ENCODE assay signal across 29 mouse cellular contexts in the genomic region with DNA sequence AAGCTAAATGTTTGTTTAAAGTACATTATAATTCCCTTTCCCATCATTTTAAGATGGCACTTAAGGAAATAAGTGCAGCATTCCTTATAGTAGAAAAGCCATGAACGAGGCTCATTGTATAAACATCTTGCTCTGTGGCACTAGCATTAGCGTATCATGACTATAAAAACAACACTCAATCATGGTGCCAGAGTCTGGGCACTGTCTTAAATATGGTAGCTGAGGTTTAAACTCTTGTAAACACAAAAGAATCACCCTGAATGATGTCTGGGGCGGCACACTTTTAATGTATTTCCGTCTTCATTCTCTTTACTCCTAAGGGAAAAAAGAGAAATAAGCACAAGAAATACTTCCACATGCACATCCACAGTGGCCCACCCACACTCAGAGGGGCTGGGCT.
DNase-seq lines count a peak whose midpoint lies in the region; ATAC-seq and TF ChIP-seq lines count a peak whose summit lies in the region.
"Had no signal": no experiment of that assay in that cellular context is flagged by ENCODE, and none has a peak within 500 bp of the region (broad histone marks: within the 10 kb centered on the region; RNA-seq: fewer than 3 reads in every experiment).

No protein-coding gene starts in this region.

- H3K4me3 ChIP-seq in lung, embryonic 14.5 days (ENCODE audit: low read depth, low read length), result no peak overlapping the region
- H3K4me3 ChIP-seq in stomach, embryonic 14.5 days (ENCODE audit: low read depth, low read length), result no peak overlapping the region
- H3K4me3 ChIP-seq in stomach, postnatal 0 days (ENCODE audit: low read depth, low read length), result no peak overlapping the region
- no peak overlapping the region for H3K4me3 ChIP-seq in stomach, embryonic 16.5 days (replicated peaks; ENCODE audit: low read length)
- H3K4me3 ChIP-seq in heart, embryonic 11.5 days (ENCODE audit: low read depth, low read length), result no peak overlapping the region
- H3K4me3 ChIP-seq: embryonic facial prominence, embryonic 13.5 days; forebrain, embryonic 10.5 days; forebrain, embryonic 13.5 days; gastrocnemius, adult 2 months; heart, embryonic 12.5 days; heart, embryonic 15.5 days; hindbrain, embryonic 10.5 days; hindbrain, embryonic 13.5 days had no signal

- H3K4me2 ChIP-seq in lung, embryonic 14.5 days, result no peak overlapping the region
- no peak overlapping the region for H3K4me2 ChIP-seq in stomach, embryonic 14.5 days (replicated peaks; ENCODE audit: low read depth, low read length)
- H3K4me2 ChIP-seq in stomach, postnatal 0 days (replicated peaks; ENCODE audit: low read depth), result no peak overlapping the region
- H3K4me2 ChIP-seq in stomach, embryonic 16.5 days (ENCODE audit: low read depth, low read length), result no peak overlapping the region
- H3K4me2 ChIP-seq in heart, embryonic 11.5 days, result no peak overlapping the region
- H3K4me2 ChIP-seq: embryonic facial prominence, embryonic 13.5 days; forebrain, embryonic 13.5 days; heart, embryonic 12.5 days; heart, embryonic 15.5 days; hindbrain, embryonic 13.5 days had no signal

- H3K9ac ChIP-seq in lung, embryonic 14.5 days, result no peak overlapping the region
- no peak overlapping the region for H3K9ac ChIP-seq in stomach, embryonic 14.5 days (replicated peaks; ENCODE audit: low read depth, low read length)
- no peak overlapping the region for H3K9ac ChIP-seq in stomach, postnatal 0 days (ENCODE audit: low read length)
- H3K9ac ChIP-seq in stomach, embryonic 16.5 days (ENCODE audit: low read length), result no peak overlapping the region
- H3K9ac ChIP-seq in heart, embryonic 11.5 days (ENCODE audit: low read depth, low read length), result no peak overlapping the region
- H3K9ac ChIP-seq: embryonic facial prominence, embryonic 13.5 days; forebrain, embryonic 13.5 days; heart, embryonic 12.5 days; heart, embryonic 15.5 days; hindbrain, embryonic 13.5 days had no signal

- H3K9me3 ChIP-seq in lung, embryonic 14.5 days (ENCODE audit: low read depth, low read length), result no peaks in the 10 kb centered on the region
- H3K9me3 ChIP-seq in stomach, embryonic 14.5 days (ENCODE audit: control insufficient read depth, low read depth, low read length), result no peaks in the 10 kb centered on the region
- no peaks in the 10 kb centered on the region for H3K9me3 ChIP-seq in stomach, postnatal 0 days (ENCODE audit: control insufficient read depth, low read length)
- H3K9me3 ChIP-seq in stomach, embryonic 16.5 days (replicated peaks; ENCODE audit: control insufficient read depth, low read length), result no peaks in the 10 kb centered on the region
- no peaks in the 10 kb centered on the region for H3K9me3 ChIP-seq in heart, embryonic 11.5 days (replicated peaks; ENCODE audit: control insufficient read depth, low read length)
- H3K9me3 ChIP-seq: embryonic facial prominence, embryonic 13.5 days; forebrain, embryonic 10.5 days; forebrain, embryonic 13.5 days; heart, embryonic 12.5 days; heart, embryonic 15.5 days; hindbrain, embryonic 10.5 days; hindbrain, embryonic 13.5 days had no signal

- DNase-seq in embryo, embryonic 10 days (ENCODE audit: low spot score), result peak; percentile 15
- no peak for DNase-seq in embryo, embryonic 9.5 days (ENCODE audit: extremely low spot score)
- DNase-seq in lung, embryonic 14.5 days, result peak; percentile 17
- no peak for DNase-seq in lung, postnatal 4 days
- DNase-seq in stomach, postnatal 0 days (ENCODE audit: low spot score), result no peak
- DNase-seq: adrenal gland, adult 8-10 months; adrenal gland, postnatal 25 days; cerebellum, adult 11-12 months; cerebellum, adult 8-10 months; cerebellum, postnatal 10 days; cerebellum, postnatal 36 days; gastrocnemius, adult 2 months; gastrocnemius, postnatal 14 days; heart, adult 11 months; heart, postnatal 10 days; heart, postnatal 36 days had no signal

- 16% methylated on average over 4 of the region's 4 CpGs for WGBS in lung, embryonic 14.5 days
- 20% methylated on average over 4 of the region's 4 CpGs for WGBS in stomach, embryonic 14.5 days
- 26% methylated on average over 4 of the region's 4 CpGs for WGBS in stomach, postnatal 0 days
- WGBS in stomach, embryonic 16.5 days, result 26% methylated on average over 4 of the region's 4 CpGs
- WGBS in heart, embryonic 11.5 days (ENCODE audit: insufficient replicate concordance), result 52% methylated on average over 4 of the region's 4 CpGs

- TF ChIP-seq EP300 in stomach, postnatal 0 days (optimal IDR thresholded peaks at IDR 0.05), result no peak

- H3K36me3 ChIP-seq in lung, embryonic 14.5 days (ENCODE audit: insufficient read depth), result no peaks in the 10 kb centered on the region
- H3K36me3 ChIP-seq in stomach, embryonic 14.5 days (ENCODE audit: control insufficient read depth, insufficient read depth, low read length), result no peaks in the 10 kb centered on the region
- no peaks in the 10 kb centered on the region for H3K36me3 ChIP-seq in stomach, postnatal 0 days (ENCODE audit: control insufficient read depth, insufficient read depth, low read length)
- H3K36me3 ChIP-seq in stomach, embryonic 16.5 days (ENCODE audit: control insufficient read depth, insufficient read depth, low read length), result no peaks in the 10 kb centered on the region
- H3K36me3 ChIP-seq in heart, embryonic 11.5 days (ENCODE audit: control insufficient read depth, insufficient read depth, low read length), result no peaks in the 10 kb centered on the region
- H3K36me3 ChIP-seq: embryonic facial prominence, embryonic 13.5 days; forebrain, embryonic 10.5 days; heart, embryonic 12.5 days; heart, embryonic 15.5 days; hindbrain, embryonic 10.5 days; hindbrain, embryonic 13.5 days had no signal

- no peaks in the 10 kb centered on the region for H3K27me3 ChIP-seq in lung, embryonic 14.5 days (ENCODE audit: insufficient read depth, low read length)
- no peaks in the 10 kb centered on the region for H3K27me3 ChIP-seq in stomach, embryonic 14.5 days (ENCODE audit: control insufficient read depth, insufficient read depth, low read length)
- no peaks in the 10 kb centered on the region for H3K27me3 ChIP-seq in stomach, postnatal 0 days (ENCODE audit: control insufficient read depth, insufficient read depth, low read length)
- H3K27me3 ChIP-seq in stomach, embryonic 16.5 days (ENCODE audit: control insufficient read depth, insufficient read depth, low read length), result no peaks in the 10 kb centered on the region
- no peaks in the 10 kb centered on the region for H3K27me3 ChIP-seq in heart, embryonic 11.5 days (ENCODE audit: control insufficient read depth, insufficient read depth, low read length)
- H3K27me3 ChIP-seq: embryonic facial prominence, embryonic 13.5 days; forebrain, embryonic 13.5 days; heart, embryonic 12.5 days; heart, embryonic 15.5 days; hindbrain, embryonic 13.5 days had no signal

- H3K4me1 ChIP-seq in lung, embryonic 14.5 days (ENCODE audit: insufficient read depth), result peaks cover 5% of the 10 kb centered on the region; the same call in 1 of the 2 replicates
- no peaks in the 10 kb centered on the region for H3K4me1 ChIP-seq in stomach, embryonic 14.5 days (ENCODE audit: control insufficient read depth, insufficient read depth, low read length)
- no peaks in the 10 kb centered on the region for H3K4me1 ChIP-seq in stomach, postnatal 0 days (replicated peaks; ENCODE audit: control insufficient read depth, insufficient read depth)
- no peaks in the 10 kb centered on the region for H3K4me1 ChIP-seq in stomach, embryonic 16.5 days (ENCODE audit: control insufficient read depth, insufficient read depth, low read length)
- no peaks in the 10 kb centered on the region for H3K4me1 ChIP-seq in heart, embryonic 11.5 days (ENCODE audit: control insufficient read depth, insufficient read depth, low read length)
- H3K4me1 ChIP-seq: embryonic facial prominence, embryonic 13.5 days; forebrain, embryonic 10.5 days; forebrain, embryonic 13.5 days; heart, embryonic 12.5 days; heart, embryonic 15.5 days; hindbrain, embryonic 10.5 days; hindbrain, embryonic 13.5 days had no signal

- ATAC-seq in lung, embryonic 14.5 days (ENCODE audit: insufficient read depth), result no peak
- peak; percentile 37; the same call in 1 of the 2 replicates for ATAC-seq in stomach, embryonic 14.5 days (ENCODE audit: insufficient number of reproducible peaks, insufficient read depth, low FRiP score, low read depth)
- no peak for ATAC-seq in stomach, postnatal 0 days (ENCODE audit: low FRiP score, low TSS enrichment)
- peak; percentile 53; the same call in 1 of the 2 replicates for ATAC-seq in stomach, embryonic 16.5 days (ENCODE audit: insufficient read depth, low FRiP score)
- ATAC-seq in heart, embryonic 11.5 days (replicated peaks; ENCODE audit: insufficient number of reproducible peaks, low FRiP score, low TSS enrichment), result no peak
- ATAC-seq: activated CD4-positive, CD25-positive, alpha-beta regulatory T cell, adult 4 months; forebrain, embryonic 13.5 days; forebrain, embryonic 16.5 days; hindbrain, embryonic 16.5 days had no signal

- TF ChIP-seq CTCF in lung, embryonic 14.5 days (IDR thresholded peaks at IDR 0.05; ENCODE audit: low read depth), result no peak
- no peak for TF ChIP-seq CTCF in stomach, postnatal 0 days (IDR thresholded peaks at IDR 0.05; ENCODE audit: low read depth)

- no peak overlapping the region for H3K27ac ChIP-seq in lung, embryonic 14.5 days (ENCODE audit: low read depth)
- H3K27ac ChIP-seq in stomach, embryonic 14.5 days (ENCODE audit: low read length), result no peak overlapping the region
- no peak overlapping the region for H3K27ac ChIP-seq in stomach, postnatal 0 days (replicated peaks)
- no peak overlapping the region for H3K27ac ChIP-seq in stomach, embryonic 16.5 days (ENCODE audit: low read length)
- H3K27ac ChIP-seq in heart, embryonic 11.5 days (ENCODE audit: low read depth, low read length), result no peak overlapping the region
- H3K27ac ChIP-seq: embryonic facial prominence, embryonic 13.5 days; forebrain, embryonic 10.5 days; forebrain, embryonic 13.5 days; gastrocnemius, adult 2 months; heart, embryonic 15.5 days; hindbrain, embryonic 10.5 days; hindbrain, embryonic 13.5 days had no signal

Comparison
In these comparisons a context has a peak if more than half of its experiments do, and no peak if none do; other contexts are left out.
1. DNase-seq: peak in embryo, embryonic 10 days (single experiment) and lung, embryonic 14.5 days (single experiment); none in embryo, embryonic 9.5 days (single experiment), lung, postnatal 4 days (0 of 2) and stomach, postnatal 0 days (single experiment).
2. ATAC-seq: peak in stomach, embryonic 14.5 days (single experiment) and stomach, embryonic 16.5 days (single experiment); none in lung, embryonic 14.5 days (single experiment), stomach, postnatal 0 days (single experiment) and heart, embryonic 11.5 days (single experiment).